ENCODE assay signal across 11 mouse cellular contexts in the genomic region with DNA sequence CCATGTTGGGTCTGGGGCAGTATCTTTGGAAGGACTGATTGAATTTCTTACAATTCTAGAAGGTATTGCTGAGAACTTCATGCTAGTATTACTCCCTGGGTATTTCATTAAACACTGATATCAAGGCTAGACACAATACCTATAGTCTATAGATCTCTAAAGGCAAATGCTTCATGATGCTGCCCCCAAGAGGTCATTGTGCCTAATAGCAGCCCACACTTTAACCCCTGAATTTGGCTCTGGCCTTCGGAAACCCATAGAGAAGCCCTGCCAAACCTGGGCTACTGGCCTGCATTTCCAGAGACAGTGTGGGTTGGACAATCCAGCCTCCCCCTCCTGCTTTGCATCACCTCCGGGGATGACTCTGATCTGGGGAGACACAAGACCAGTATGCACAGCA. TPM values are rescaled to one million over a fixed set of nuclear protein-coding genes. Genes with fewer than 3 reads are reported as not detected.
A peak's percentile ranks its signal among the peaks of the same experiment; 100 is the strongest.
DNase-seq lines count a peak whose midpoint lies in the region; ATAC-seq and TF ChIP-seq lines count a peak whose summit lies in the region.
"Had no signal": no experiment of that assay in that cellular context is flagged by ENCODE, and none has a peak within 500 bp of the region (broad histone marks: within the 10 kb centered on the region; RNA-seq: fewer than 3 reads in every experiment).

No protein-coding gene starts in this region.

- peak; percentile 42 for TF ChIP-seq CTCF in lung, embryonic 14.5 days (IDR thresholded peaks at IDR 0.05; ENCODE audit: low read depth)
- peak; percentile 40; the same call in 1 of the 2 replicates for TF ChIP-seq CTCF in brain, embryonic 14.5 days (IDR thresholded peaks at IDR 0.05; ENCODE audit: borderline replicate concordance, extremely low read depth, insufficient read depth, insufficient read length)

- no peak overlapping the region for H3K4me2 ChIP-seq in embryonic facial prominence, embryonic 11.5 days (ENCODE audit: low read depth, low read length)
- no peak overlapping the region for H3K4me2 ChIP-seq in lung, embryonic 14.5 days
- H3K4me2 ChIP-seq: forebrain, embryonic 13.5 days; neural tube, embryonic 12.5 days had no signal

- TF ChIP-seq POLR2A in brain, embryonic 14.5 days (IDR thresholded peaks at IDR 0.05; ENCODE audit: borderline replicate concordance, extremely low read depth, insufficient read depth, insufficient read length, poor library complexity, severe bottlenecking): no peak

- no peaks in the 10 kb centered on the region for H3K4me1 ChIP-seq in embryonic facial prominence, embryonic 11.5 days (ENCODE audit: control insufficient read depth, insufficient read depth, low read length)
- peaks cover 4% of the 10 kb centered on the region for H3K4me1 ChIP-seq in embryonic facial prominence, embryonic 10.5 days
- no peaks in the 10 kb centered on the region for H3K4me1 ChIP-seq in lung, embryonic 14.5 days (ENCODE audit: insufficient read depth)
- H3K4me1 ChIP-seq: forebrain, embryonic 13.5 days; neural tube, embryonic 12.5 days had no signal

- no peaks in the 10 kb centered on the region for H3K9me3 ChIP-seq in embryonic facial prominence, embryonic 11.5 days (replicated peaks; ENCODE audit: control insufficient read depth, low read length)
- no peaks in the 10 kb centered on the region for H3K9me3 ChIP-seq in embryonic facial prominence, embryonic 10.5 days
- H3K9me3 ChIP-seq in lung, embryonic 14.5 days (ENCODE audit: low read depth, low read length): no peaks in the 10 kb centered on the region
- H3K9me3 ChIP-seq: forebrain, embryonic 13.5 days; neural tube, embryonic 12.5 days had no signal

- peak; percentile 66 for DNase-seq in embryonic facial prominence, embryonic 11.5 days (ENCODE audit: low spot score)
- DNase-seq in embryonic facial prominence, embryonic 10.5 days (ENCODE audit: low spot score): no peak
- peak; percentile 61 for DNase-seq in lung, embryonic 14.5 days
- DNase-seq in lung, postnatal 36 days: no peak
- no peak for DNase-seq in brain, embryonic 14.5 days (ENCODE audit: low read depth)
- DNase-seq in yolk sac, embryonic 10.5 days (ENCODE audit: low spot score): no peak
- DNase-seq in cerebellum, postnatal 36 days: no peak
- DNase-seq: lung, adult 18-20 months had no signal

- H3K27me3 ChIP-seq in embryonic facial prominence, embryonic 11.5 days (ENCODE audit: control insufficient read depth, insufficient read depth, low read length): no peaks in the 10 kb centered on the region
- H3K27me3 ChIP-seq in embryonic facial prominence, embryonic 10.5 days (replicated peaks; ENCODE audit: low read depth, poor library complexity, severe bottlenecking): no peaks in the 10 kb centered on the region
- H3K27me3 ChIP-seq in lung, embryonic 14.5 days (ENCODE audit: insufficient read depth, low read length): no peaks in the 10 kb centered on the region
- H3K27me3 ChIP-seq: forebrain, embryonic 13.5 days; neural tube, embryonic 12.5 days had no signal

- no peak overlapping the region for H3K27ac ChIP-seq in embryonic facial prominence, embryonic 11.5 days (replicated peaks; ENCODE audit: low read depth, low read length)
- no peak overlapping the region for H3K27ac ChIP-seq in embryonic facial prominence, embryonic 10.5 days (replicated peaks)
- H3K27ac ChIP-seq in lung, embryonic 14.5 days (ENCODE audit: low read depth): no peak overlapping the region
- H3K27ac ChIP-seq: forebrain, embryonic 13.5 days; neural tube, embryonic 12.5 days had no signal

- no peaks in the 10 kb centered on the region for H3K36me3 ChIP-seq in embryonic facial prominence, embryonic 11.5 days (replicated peaks; ENCODE audit: control insufficient read depth, insufficient read depth, low read depth, low read length)
- H3K36me3 ChIP-seq in embryonic facial prominence, embryonic 10.5 days (replicated peaks): no peaks in the 10 kb centered on the region
- no peaks in the 10 kb centered on the region for H3K36me3 ChIP-seq in lung, embryonic 14.5 days (ENCODE audit: insufficient read depth)
- H3K36me3 ChIP-seq: neural tube, embryonic 12.5 days had no signal

- 36% methylated on average over 2 of the region's 2 CpGs for WGBS in embryonic facial prominence, embryonic 11.5 days
- WGBS in embryonic facial prominence, embryonic 10.5 days: 32% methylated on average over 2 of the region's 2 CpGs
- WGBS in lung, embryonic 14.5 days: 40% methylated on average over 2 of the region's 2 CpGs

- no peak overlapping the region for H3K9ac ChIP-seq in embryonic facial prominence, embryonic 11.5 days (replicated peaks; ENCODE audit: low read length)
- no peak overlapping the region for H3K9ac ChIP-seq in lung, embryonic 14.5 days
- H3K9ac ChIP-seq: forebrain, embryonic 13.5 days; neural tube, embryonic 12.5 days had no signal

- no peak for ATAC-seq in embryonic facial prominence, embryonic 11.5 days (replicated peaks; ENCODE audit: insufficient number of reproducible peaks, low FRiP score, low TSS enrichment, low read depth)
- ATAC-seq in lung, embryonic 14.5 days (ENCODE audit: insufficient read depth): no peak
- peak; percentile 65; the same call in 1 of the 2 replicates for ATAC-seq in megakaryocyte-erythroid progenitor cell, adult 5-6 weeks (replicated peaks; ENCODE audit: low FRiP score, low TSS enrichment, poor library complexity, severe bottlenecking)
- ATAC-seq: forebrain, embryonic 13.5 days had no signal

- H3K4me3 ChIP-seq in embryonic facial prominence, embryonic 11.5 days (ENCODE audit: low read depth, low read length): no peak overlapping the region
- H3K4me3 ChIP-seq in embryonic facial prominence, embryonic 10.5 days: no peak overlapping the region
- H3K4me3 ChIP-seq in lung, embryonic 14.5 days (ENCODE audit: low read depth, low read length): no peak overlapping the region
- H3K4me3 ChIP-seq: forebrain, embryonic 13.5 days; neural tube, embryonic 12.5 days had no signal

RNA-seq across cellular contexts. Expression of a gene that starts 33.8 kb away (rescaled TPM):
- polyA plus RNA-seq in embryonic facial prominence, embryonic 11.5 days (2014; fragmentation: Nextera tagmentation; extraction: Ambion mirVana): 63.8 and 67.4 TPM in 2 replicates
- polyA plus RNA-seq in embryonic facial prominence, embryonic 10.5 days (2016; fragmentation: Nextera tagmentation; extraction: Ambion mirVana): 46.0 and 48.7 TPM in 2 replicates
- polyA plus RNA-seq in lung, embryonic 14.5 days (2014; fragmentation: Nextera tagmentation; extraction: Ambion mirVana): 44.3 and 45.9 TPM in 2 replicates
- 56.2 and 56.4 TPM in 2 replicates for polyA plus RNA-seq in brain, embryonic 14.5 days (2012; rRNA removed)
- total RNA-seq in megakaryocyte-erythroid progenitor cell, adult 5-6 weeks (2014; fragmentation: Nextera tagmentation): 36.6 and 46.6 TPM in 2 replicates
- total RNA-seq in megakaryocyte-erythroid progenitor cell, adult 5-6 weeks (2017): 17.2 and 41.5 TPM in 2 replicates

Comparison
In these comparisons a context has a peak if more than half of its experiments do, and no peak if none do; other contexts are left out.
1. DNase-seq: peak in embryonic facial prominence, embryonic 11.5 days (single experiment) and lung, embryonic 14.5 days (single experiment); none in embryonic facial prominence, embryonic 10.5 days (single experiment), lung, postnatal 36 days (single experiment), brain, embryonic 14.5 days (single experiment), yolk sac, embryonic 10.5 days (single experiment) and cerebellum, postnatal 36 days (0 of 2).